9 mouse cellular contexts compared by ENCODE assay signal in the genomic region with DNA sequence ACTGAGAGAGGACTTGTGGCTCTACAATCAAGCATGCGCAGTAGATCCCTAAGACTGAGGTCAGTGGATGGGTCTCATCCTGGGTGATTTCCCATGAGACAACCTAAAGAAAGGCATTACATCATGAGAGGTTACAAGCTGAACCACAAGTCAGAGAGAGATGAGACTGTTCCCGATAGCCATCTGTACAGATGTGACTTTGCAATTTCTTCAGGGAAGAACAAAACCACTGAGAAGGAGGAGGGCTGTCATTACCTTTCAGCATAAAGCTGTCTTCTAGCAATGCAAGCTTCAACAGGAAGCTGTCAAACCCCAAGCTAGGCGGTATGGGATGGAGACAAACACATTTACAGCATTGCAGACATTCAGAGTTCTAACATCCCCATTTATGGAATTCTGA.
DNase-seq lines count a peak whose midpoint lies in the region; ATAC-seq lines count a peak whose summit lies in the region.
"Had no signal": no experiment of that assay in that cellular context is flagged by ENCODE, and none has a peak within 500 bp of the region (broad histone marks: within the 10 kb centered on the region; RNA-seq: fewer than 3 reads in every experiment).

No protein-coding gene starts in this region.

- H3K27ac ChIP-seq in heart, embryonic 13.5 days (replicated peaks), result peak overlapping the region; percentile 96
- 0 out of 2 replicates have a peak overlapping the region, but pooled peaks have one; percentile 13 for H3K27ac ChIP-seq in forebrain, embryonic 16.5 days (ENCODE audit: low read length)

- H3K4me3 ChIP-seq in heart, embryonic 13.5 days, result peak overlapping the region; percentile 79
- H3K4me3 ChIP-seq in forebrain, embryonic 16.5 days (replicated peaks; ENCODE audit: low read length), result peak overlapping the region; percentile 72

- no peaks in the 10 kb centered on the region for H3K27me3 ChIP-seq in heart, embryonic 13.5 days (replicated peaks)
- no peaks in the 10 kb centered on the region for H3K27me3 ChIP-seq in forebrain, embryonic 16.5 days (replicated peaks; ENCODE audit: control insufficient read depth, insufficient read depth, low read length)

- no peaks in the 10 kb centered on the region for H3K9me3 ChIP-seq in heart, embryonic 13.5 days
- H3K9me3 ChIP-seq in forebrain, embryonic 16.5 days (ENCODE audit: control insufficient read depth, low read length), result no peaks in the 10 kb centered on the region

- H3K36me3 ChIP-seq in heart, embryonic 13.5 days, result peaks cover 6% of the 10 kb centered on the region
- no peaks in the 10 kb centered on the region for H3K36me3 ChIP-seq in forebrain, embryonic 16.5 days (ENCODE audit: control insufficient read depth, insufficient read depth)

- WGBS in heart, embryonic 13.5 days, result 48% methylated on average over 3 of the region's 3 CpGs
- WGBS in forebrain, embryonic 16.5 days, result 67% methylated on average over 3 of the region's 3 CpGs

- no peak for ATAC-seq in heart, embryonic 13.5 days (ENCODE audit: extremely low read depth, insufficient number of reproducible peaks, low FRiP score, low TSS enrichment)
- ATAC-seq in forebrain, embryonic 16.5 days, result no peak
- peak; percentile 60 for ATAC-seq in megakaryocyte progenitor cell, adult 5-6 weeks (replicated peaks; ENCODE audit: poor library complexity)
- ATAC-seq: inflammation-experienced regulatory T-cells, adult 6 months had no signal

- DNase-seq in heart, postnatal 4 days, result no peak
- peak; percentile 23 for DNase-seq in CD4-positive helper T cell, adult 2 months (ENCODE audit: low read depth, low spot score)
- no peak for DNase-seq in right cerebral cortex, postnatal 14 days
- DNase-seq in frontal cortex, postnatal 14 days (ENCODE audit: low spot score in 2 of 2), result no peak
- no peak for DNase-seq in left cerebral cortex, adult 9 months (ENCODE audit: low spot score in 2 of 2)

- peak overlapping the region; percentile 82 for H3K4me2 ChIP-seq in heart, embryonic 13.5 days
- peak overlapping the region; percentile 94 for H3K4me2 ChIP-seq in forebrain, embryonic 16.5 days (ENCODE audit: low read length)

- H3K9ac ChIP-seq in heart, embryonic 13.5 days, result peak overlapping the region; percentile 93
- H3K9ac ChIP-seq in forebrain, embryonic 16.5 days (replicated peaks; ENCODE audit: low read depth, low read length), result peak overlapping the region; percentile 22; the same call in 1 of the 2 replicates

- H3K4me1 ChIP-seq in heart, embryonic 13.5 days, result peaks cover 74% of the 10 kb centered on the region
- peaks cover 43% of the 10 kb centered on the region for H3K4me1 ChIP-seq in forebrain, embryonic 16.5 days (replicated peaks; ENCODE audit: control insufficient read depth, insufficient read depth, low read length)
